Mouse (Mus musculus) Patski (cell line): ENCODE measurements around the gene Gm20388. TPM values are rescaled to one million over a fixed set of nuclear protein-coding genes. Genes with fewer than 3 reads are reported as not detected.
A peak's percentile ranks its signal among the peaks of the same experiment; 100 is the strongest.

Experiments used
- ATAC-seq: fragments of 100-300 bp; one replicate; pipeline ENCODE4 v1.8.0; 2021
- CTCF ChIA-PET: fragments of 350-600 bp; sonication (Branson Sonifier 250); formaldehyde crosslinking; loops from one replicate; lab custom pipeline; 2022; ENCODE audit warnings: inconsistent platforms; lab: Charles Lee
- POLR2A ChIA-PET: fragments of 350-600 bp; sonication (Branson Sonifier 250); formaldehyde crosslinking; loops from one replicate; lab custom pipeline; 2022; ENCODE audit warnings: antibody characterized with exemption, inconsistent platforms; lab: Charles Lee
- DNase-seq: peaks from one replicate; pipeline ENCODE4 v3.0.0-alpha.2; 2011; ENCODE audit warnings: low read depth, low spot score
- H3K27me3 ChIP-seq: fragments of 371-371 bp; one replicate; pipeline ENCODE4 v1.5.1; 2021
- CTCF ChIP-seq: fragments of 100-300 bp; IDR thresholded peaks from one replicate; pipeline ENCODE4 v1.5.1; 2021
- in situ Hi-C: fragments of 300-500 bp; cut with MboI; formaldehyde crosslinking; loops from 3 replicates; pipeline ENCODE4 v1.11.1; 2018; ENCODE audit warnings: low pct_unique_long_range_greater_than_20kb, mixed read lengths
- polyA plus RNA-seq: library from polyadenylated mRNA; unstranded; gene quantifications from one replicate; pipeline ENCODE4 v1.2.3, GENCODE M21; 2021

Gene Gm20388
- polyA plus RNA-seq, 1 experiment from 2014 or later = 86.7 TPM

DNA sequence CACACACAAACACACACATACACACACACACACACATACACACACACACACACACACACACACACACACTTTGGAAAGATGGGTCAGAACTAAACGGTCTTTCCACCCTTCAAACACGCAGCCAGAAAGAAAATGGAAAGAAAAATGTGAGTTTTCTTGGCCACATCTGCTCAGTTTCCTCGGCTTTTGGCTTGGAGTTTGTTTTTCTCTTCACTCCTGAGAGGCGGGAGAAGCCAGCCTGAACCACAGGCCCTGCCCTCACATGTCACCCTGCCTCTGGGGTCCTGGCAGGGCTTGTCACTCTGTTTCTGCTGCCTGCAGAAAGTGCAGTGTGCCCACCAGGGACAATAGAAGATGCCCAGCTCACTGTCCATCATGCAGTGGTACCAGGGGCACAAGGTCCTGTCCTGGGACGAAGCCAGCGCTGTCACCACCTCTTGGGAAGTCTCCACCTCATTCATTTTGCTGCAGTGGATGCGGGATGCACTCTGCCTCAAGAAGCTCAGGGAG is 2189.1 kb downstream of the Gm20388 start:
- ATAC-seq = no peak
- no peak for DNase-seq
- in situ Hi-C loops = no loop called here
- TF ChIP-seq CTCF = no peak
- ChIA-PET CTCF (no interaction called here), POLR2A (no interaction called here)
- no peaks in the 10 kb centered on the region for H3K27me3 ChIP-seq

DNA sequence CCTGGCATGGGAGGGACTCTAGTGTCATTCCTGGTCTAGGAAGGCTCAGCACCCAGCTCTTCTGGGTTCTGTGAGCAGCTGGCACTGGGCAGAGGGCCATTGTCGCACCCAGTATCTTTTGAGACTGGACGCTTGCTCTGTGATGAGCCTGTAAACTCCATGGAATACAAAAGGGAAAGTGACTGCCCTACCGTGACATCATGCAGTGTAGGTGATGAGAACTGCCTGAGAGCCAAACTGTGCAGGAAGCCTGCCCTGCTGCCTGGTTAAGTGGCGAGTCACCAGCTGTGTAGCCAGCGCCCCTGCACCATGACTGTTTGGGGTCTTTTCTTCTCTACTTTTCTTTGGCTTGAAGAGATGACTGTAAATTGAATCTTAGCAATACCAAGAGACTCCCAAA is 2191.2 kb downstream of the Gm20388 start:
- no peaks in the 10 kb centered on the region for H3K27me3 ChIP-seq
- DNase-seq = no peak
- ATAC-seq = no peak
- POLR2A ChIA-PET = interaction anchor here (0.7 kb wide), 1 partner anchor 198 kb away, joined by 5 read pairs; no protein-coding TSS in a partner anchor
- in situ Hi-C loops = no loop called here
- no peak for TF ChIP-seq CTCF
- CTCF ChIA-PET = no interaction called here

GRCm38 (mm10) chr8:122102286-122102685 is 2191.6 kb downstream of the Gm20388 start:
- POLR2A ChIA-PET = interaction anchor here (0.7 kb wide), 1 partner anchor 198 kb away, joined by 5 read pairs; no protein-coding TSS in a partner anchor
- ATAC-seq (no peak), DNase-seq (no peak)
- CTCF ChIA-PET = no interaction called here
- H3K27me3 ChIP-seq = no peaks in the 10 kb centered on the region
- no peak for TF ChIP-seq CTCF
- in situ Hi-C loops = no loop called here

- in situ Hi-C loops = no loop called here
- ATAC-seq = no peak
- CTCF ChIA-PET = interaction anchor here (1.2 kb wide), 1 partner anchor 125 kb away, joined by 3 read pairs; no protein-coding TSS in a partner anchor
- no peak for TF ChIP-seq CTCF
- H3K27me3 ChIP-seq = no peaks in the 10 kb centered on the region
- no peak for DNase-seq
- POLR2A ChIA-PET = no interaction called here
Observed at GRCm38 (mm10) chr8:122103241-122103640, 2192.6 kb downstream of the Gm20388 start.

GRCm38 (mm10) chr8:122104658-122105057 is 2194.0 kb downstream of the Gm20388 start:
- no peak for TF ChIP-seq CTCF
- DNase-seq (no peak), ATAC-seq (no peak)
- in situ Hi-C loops = no loop called here
- POLR2A ChIA-PET = interaction anchor here (0.8 kb wide), 1 partner anchor 23 kb away, joined by 3 read pairs; no protein-coding TSS in a partner anchor
- no peaks in the 10 kb centered on the region for H3K27me3 ChIP-seq
- CTCF ChIA-PET = no interaction called here

DNA sequence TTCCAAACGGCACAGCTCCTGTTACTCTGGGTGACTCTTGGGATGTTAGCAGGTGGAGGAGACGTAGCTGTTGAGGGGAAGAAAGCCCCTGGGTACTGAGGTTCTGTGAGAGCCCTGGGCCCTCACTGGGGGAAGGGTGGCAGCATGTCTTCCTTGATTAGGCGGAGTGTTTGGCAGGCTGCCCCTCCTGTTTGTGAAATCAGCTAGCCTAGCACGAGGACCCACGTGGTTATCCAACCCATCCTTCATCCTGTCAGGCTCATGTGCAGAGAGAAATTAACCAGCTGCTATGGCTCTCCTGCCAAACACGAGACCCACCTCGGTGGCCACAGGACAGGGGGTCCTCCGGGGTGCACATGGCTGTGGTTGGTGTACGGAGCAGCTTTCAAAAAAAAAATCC is 2195.6 kb downstream of the Gm20388 start:
- H3K27me3 ChIP-seq = no peaks in the 10 kb centered on the region
- POLR2A ChIA-PET = no interaction called here
- no peak for TF ChIP-seq CTCF
- CTCF ChIA-PET = interaction anchor here (1.1 to 1.6 kb wide), 4 partner anchors 11 to 128 kb away, joined by 3 read pairs; no protein-coding TSS in a partner anchor
- DNase-seq (no peak), ATAC-seq (no peak)
- in situ Hi-C loops = no loop called here

- in situ Hi-C loops = no loop called here
- H3K27me3 ChIP-seq = no peaks in the 10 kb centered on the region
- no peak for DNase-seq
- no peak for ATAC-seq
- POLR2A ChIA-PET = no interaction called here
- CTCF ChIA-PET = no interaction called here
- no peak for TF ChIP-seq CTCF
Observed at GRCm38 (mm10) chr8:122110240-122110866, 2199.7 kb downstream of the Gm20388 start.

- POLR2A ChIA-PET = no interaction called here
- no peak for ATAC-seq
- no peak for DNase-seq
Observed at GRCm38 (mm10) chr8:122110867-122111253, 2200.2 kb downstream of the Gm20388 start.

DNA sequence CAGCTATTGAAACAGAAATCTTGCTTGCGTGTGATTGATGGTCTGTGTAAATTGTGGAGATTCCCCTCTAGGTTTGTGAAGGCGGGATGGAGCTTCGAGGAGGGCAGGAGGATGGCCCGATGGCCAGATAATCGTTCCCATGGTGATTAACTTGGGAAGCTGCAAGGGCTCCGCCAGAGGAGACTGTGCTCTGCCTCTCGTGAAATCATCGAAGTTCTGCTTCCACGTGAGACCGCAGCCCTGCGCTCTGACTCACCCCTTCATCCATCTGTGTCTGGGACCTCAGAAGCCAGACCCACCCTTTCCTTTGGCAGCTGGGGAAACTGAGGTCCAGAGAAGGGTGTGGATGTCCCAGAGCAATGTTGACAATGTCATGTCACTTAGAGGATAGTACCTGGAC is 2201.1 kb downstream of the Gm20388 start:
- DNase-seq (no peak), ATAC-seq (no peak)
- in situ Hi-C loops = no loop called here
- POLR2A ChIA-PET = no interaction called here
- CTCF ChIA-PET = no interaction called here
- TF ChIP-seq CTCF = no peak
- no peaks in the 10 kb centered on the region for H3K27me3 ChIP-seq

More at GRCm38 (mm10) chr8:122110867-122111253, 2200.2 kb downstream of the Gm20388 start:
- TF ChIP-seq CTCF = no peak
- in situ Hi-C loops = no loop called here
- CTCF ChIA-PET = no interaction called here
- no peaks in the 10 kb centered on the region for H3K27me3 ChIP-seq

DNA sequence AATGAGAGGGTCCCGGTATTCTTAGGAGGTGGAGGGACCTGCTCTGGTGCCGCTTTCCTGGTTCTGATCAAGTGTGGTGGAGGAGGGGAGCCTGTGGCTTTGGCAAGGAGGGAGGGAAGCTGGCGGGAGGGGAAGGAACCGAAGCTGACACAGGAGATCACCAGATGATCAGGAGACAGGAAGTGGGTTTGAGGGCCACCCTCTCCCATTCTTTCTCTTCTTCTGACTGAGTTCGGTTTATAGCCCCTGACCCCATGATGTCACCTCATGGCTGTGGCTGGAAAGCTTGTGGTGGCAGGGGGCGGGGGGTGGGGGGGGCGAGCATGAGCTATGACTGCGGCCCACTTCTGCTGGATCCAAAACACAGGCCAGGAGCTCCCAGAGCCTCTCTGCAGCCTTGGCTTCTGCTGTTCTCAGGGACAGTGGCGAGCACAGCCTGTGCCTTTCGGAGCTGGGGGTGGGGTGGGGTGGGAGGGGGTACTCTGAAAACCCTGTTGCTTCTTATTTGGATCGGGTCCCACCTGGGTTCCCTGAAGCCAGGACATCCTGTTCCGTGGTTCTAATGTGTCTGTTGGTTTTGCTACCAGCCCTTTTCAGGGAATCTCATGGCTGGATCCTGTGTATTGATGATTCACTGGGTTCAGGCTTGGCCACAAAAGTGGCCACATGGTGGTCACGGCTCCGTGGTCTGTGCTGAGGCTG is 2201.8 kb downstream of the Gm20388 start:
- in situ Hi-C loops = no loop called here
- ChIA-PET POLR2A (no interaction called here), CTCF (no interaction called here)
- no peaks in the 10 kb centered on the region for H3K27me3 ChIP-seq
- no peak for TF ChIP-seq CTCF
- DNase-seq = peak; percentile 53
- no peak for ATAC-seq

DNA sequence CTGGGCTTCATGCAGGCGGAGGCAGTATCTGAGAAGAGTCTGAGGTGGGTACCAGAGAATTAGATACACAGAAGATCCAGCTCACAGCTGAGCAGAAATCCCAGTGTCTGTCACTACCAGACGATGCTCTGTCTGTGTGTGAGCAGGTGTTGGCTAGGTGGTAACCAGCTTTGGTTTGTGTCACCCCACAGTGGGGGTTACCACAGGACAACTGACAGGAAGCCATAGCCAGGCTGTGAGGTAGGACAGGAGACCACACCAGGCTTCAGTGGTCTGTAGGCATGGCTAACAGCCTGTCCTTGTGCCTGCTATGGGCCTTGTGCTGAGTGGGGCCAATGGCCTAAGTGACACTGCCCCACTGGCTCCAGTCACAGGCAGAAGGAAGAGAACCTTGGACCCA is 2204.2 kb downstream of the Gm20388 start:
- DNase-seq (no peak), ATAC-seq (no peak)
- ChIA-PET POLR2A (no interaction called here), CTCF (no interaction called here)
- TF ChIP-seq CTCF = no peak
- no peaks in the 10 kb centered on the region for H3K27me3 ChIP-seq
- in situ Hi-C loops = no loop called here
